Mouse (Mus musculus) 3134 (cell line): Measurements from ENCODE around the gene Popdc3.
"Not testable (repeated sequence)": the region's sequence is repeated elsewhere in the genome, so short reads cannot be mapped to it uniquely, and the experiment has no call there.

Experiments used
- DNase-seq: peaks from one replicate; pipeline ENCODE4 v3.0.0-alpha.2; 2011; ENCODE audit warnings: low spot score; ENCODE audit not compliant: insufficient read length; ENCODE audit errors: extremely low read depth

The Popdc3 gene

GRCm38 (mm10) chr10:45177798-45178197 is at the start of gene Popdc3:
Gene Popdc3 (plus strand): TSS chr10:45178098.
- not testable (repeated sequence) for DNase-seq

GRCm38 (mm10) chr10:45129105-45129504 is 48.8 kb upstream of the Popdc3 start:
- DNase-seq, result no peak

GRCm38 (mm10) chr10:45130004-45130403 is 47.9 kb upstream of the Popdc3 start:
- DNase-seq, result no peak

GRCm38 (mm10) chr10:45132371-45132770 is 45.5 kb upstream of the Popdc3 start:
- DNase-seq, result no peak

- no peak for DNase-seq
Observed at GRCm38 (mm10) chr10:45136806-45137205, 41.1 kb upstream of the Popdc3 start.

GRCm38 (mm10) chr10:45139910-45140309 is 38.0 kb upstream of the Popdc3 start:
- DNase-seq, result no peak

GRCm38 (mm10) chr10:45140474-45141212 is 37.3 kb upstream of the Popdc3 start:
- no peak for DNase-seq

- DNase-seq, result no peak
Observed at GRCm38 (mm10) chr10:45142359-45142758, 35.5 kb upstream of the Popdc3 start.

- DNase-seq, result no peak
Observed at GRCm38 (mm10) chr10:45144038-45144817, 33.7 kb upstream of the Popdc3 start.

GRCm38 (mm10) chr10:45146821-45147220 is 31.1 kb upstream of the Popdc3 start:
- DNase-seq, result no peak

- no peak for DNase-seq
Observed at GRCm38 (mm10) chr10:45151137-45151536, 26.8 kb upstream of the Popdc3 start.

GRCm38 (mm10) chr10:45151771-45152692 is 25.9 kb upstream of the Popdc3 start:
- no peak for DNase-seq

- no peak for DNase-seq
Observed at GRCm38 (mm10) chr10:45154557-45155060, 23.3 kb upstream of the Popdc3 start.

- DNase-seq, result no peak
Observed at GRCm38 (mm10) chr10:45165851-45166250, 12.0 kb upstream of the Popdc3 start.

- no peak for DNase-seq
Observed at GRCm38 (mm10) chr10:45173927-45174326, 4.0 kb upstream of the Popdc3 start.

- DNase-seq, result no peak
Observed at GRCm38 (mm10) chr10:45174345-45174744, 3.6 kb upstream of the Popdc3 start.

GRCm38 (mm10) chr10:45180677-45181326 is 2.9 kb downstream of the Popdc3 start:
- DNase-seq, result no peak

- no peak for DNase-seq
Observed at GRCm38 (mm10) chr10:45181344-45181743, 3.4 kb downstream of the Popdc3 start.

GRCm38 (mm10) chr10:45185457-45185856 is 7.6 kb downstream of the Popdc3 start:
- no peak for DNase-seq
